Mouse (Mus musculus) embryonic facial prominence, embryonic 12.5 days (tissue): ENCODE results near the gene Sdhaf2. TPM values are rescaled to one million over a fixed set of nuclear protein-coding genes. Genes with fewer than 3 reads are reported as not detected.

Experiments
- ATAC-seq: fragments of 200-750 bp; cut with Nextera tagmentation; 2 replicates; pipeline ENCODE4 v1.8.0; 2017; ENCODE audit not compliant: insufficient number of reproducible peaks, insufficient read depth, low FRiP score, low TSS enrichment
- H3K27ac ChIP-seq: fragments of 300-500 bp; sonication (generic); 2 replicates; pipeline ENCODE4 v1.5.1; 2016; ENCODE audit warnings: mild to moderate bottlenecking
- H3K27me3 ChIP-seq: fragments of 300-500 bp; sonication (generic); 2 replicates; pipeline ENCODE4 v1.6.1; 2016; ENCODE audit warnings: mild to moderate bottlenecking, moderate library complexity
- H3K36me3 ChIP-seq: fragments of 300-500 bp; sonication (generic); 2 replicates; pipeline ENCODE4 v1.6.1; 2016; ENCODE audit warnings: mild to moderate bottlenecking
- H3K4me1 ChIP-seq: fragments of 300-500 bp; sonication (generic); 2 replicates; pipeline ENCODE4 v1.6.1; 2016
- H3K4me2 ChIP-seq: fragments of 300-500 bp; sonication (generic); replicated peaks from 2 replicates; pipeline ENCODE4 v1.6.1; 2016; ENCODE audit warnings: mild to moderate bottlenecking, moderate library complexity
- H3K4me3 ChIP-seq: fragments of 300-500 bp; sonication (generic); 2 replicates; pipeline ENCODE4 v1.5.1; 2016; ENCODE audit warnings: mild to moderate bottlenecking
- H3K9ac ChIP-seq: fragments of 300-500 bp; sonication (generic); 2 replicates; pipeline ENCODE4 v1.6.1; 2016; ENCODE audit warnings: mild to moderate bottlenecking, moderate library complexity
- H3K9me3 ChIP-seq: fragments of 300-500 bp; sonication (generic); 2 replicates; pipeline ENCODE4 v1.6.1; 2016; ENCODE audit warnings: mild to moderate bottlenecking, moderate library complexity
- WGBS: fragments of 180-500 bp; shearing (Covaris S2); methylation state at CpG from one replicate; pipeline ENCODE4 v1.1.7; 2016; 5-methylcytosine and 5-hydroxymethylcytosine counted together
- polyA plus RNA-seq: library from polyadenylated mRNA; unstranded; fragments of >200 nt; fragmentation: Nextera tagmentation; extraction: Ambion mirVana; gene quantifications from 2 replicates; pipeline ENCODE4 v1.2.1, GENCODE M21; 2016

Gene Sdhaf2
- polyA plus RNA-seq, 1 experiment from 2014 or later = 57.0 TPM

GRCm38 (mm10) chr19:10496976-10497375 is 29.0 kb downstream of the Sdhaf2 start:
- no peak for ATAC-seq
- no peak overlapping the region for H3K4me2 ChIP-seq
- peaks cover 27% of the 10 kb centered on the region for H3K36me3 ChIP-seq
- no peak overlapping the region for H3K9ac ChIP-seq
- no peaks in the 10 kb centered on the region for H3K9me3 ChIP-seq
- H3K27ac ChIP-seq = no peak overlapping the region
- no peak overlapping the region for H3K4me3 ChIP-seq
- 61% methylated on average over 2 of the region's 2 CpGs for WGBS
- H3K4me1 ChIP-seq = no peaks in the 10 kb centered on the region
- no peaks in the 10 kb centered on the region for H3K27me3 ChIP-seq

GRCm38 (mm10) chr19:10495670-10496069 is 30.3 kb downstream of the Sdhaf2 start:
- no peak overlapping the region for H3K27ac ChIP-seq
- peaks cover 15% of the 10 kb centered on the region for H3K36me3 ChIP-seq
- H3K4me2 ChIP-seq = no peak overlapping the region
- H3K4me3 ChIP-seq = no peak overlapping the region
- no peaks in the 10 kb centered on the region for H3K4me1 ChIP-seq
- no peaks in the 10 kb centered on the region for H3K27me3 ChIP-seq
- 85% methylated on average over 1 of the region's 1 CpGs for WGBS
- H3K9ac ChIP-seq = no peak overlapping the region
- H3K9me3 ChIP-seq = no peaks in the 10 kb centered on the region
- no peak for ATAC-seq

- H3K9me3 ChIP-seq = no peaks in the 10 kb centered on the region
Measured at GRCm38 (mm10) chr19:10486264-10486738, 39.6 kb downstream of the Sdhaf2 start.

GRCm38 (mm10) chr19:10482703-10483102 is 43.2 kb downstream of the Sdhaf2 start, which contains the start of gene Ppp1r32:
Gene Ppp1r32 (minus strand): TSS chr19:10482928.
- Histone ChIP-seq H3K4me1 (0 out of 2 replicates have a peak, but pooled peaks cover 4% of the 10 kb centered on the region), H3K27ac (no peak within 1 kb of the TSS), H3K4me3 (no peak within 1 kb of the TSS), H3K9ac (no peak within 1 kb of the TSS), H3K27me3 (no peaks in the 10 kb centered on the region), H3K9me3 (no peaks in the 10 kb centered on the region), H3K36me3 (no peaks in the 10 kb centered on the region), H3K4me2 (no peak within 1 kb of the TSS)
- 37% methylated on average over 6 of the region's 6 CpGs for WGBS
- no peak; the same call in 1 of the 2 replicates for ATAC-seq

More at GRCm38 (mm10) chr19:10486264-10486738, 39.6 kb downstream of the Sdhaf2 start:
- no peak overlapping the region for H3K4me2 ChIP-seq
- H3K9ac ChIP-seq = no peak overlapping the region
- no peaks in the 10 kb centered on the region for H3K36me3 ChIP-seq
- H3K27me3 ChIP-seq = no peaks in the 10 kb centered on the region
- no peak overlapping the region for H3K27ac ChIP-seq
- 0 out of 2 replicates have a peak, but pooled peaks cover 4% of the 10 kb centered on the region for H3K4me1 ChIP-seq
- H3K4me3 ChIP-seq = no peak overlapping the region
- peak; percentile 58 for ATAC-seq
- 21% methylated on average over 9 of the region's 9 CpGs for WGBS

- H3K27me3 ChIP-seq = no peaks in the 10 kb centered on the region
- H3K4me2 ChIP-seq = no peak overlapping the region
- H3K9ac ChIP-seq = no peak overlapping the region
- no peak for ATAC-seq
- 0 out of 2 replicates have a peak, but pooled peaks cover 4% of the 10 kb centered on the region for H3K4me1 ChIP-seq
- H3K4me3 ChIP-seq = no peak overlapping the region
- 55% methylated on average over 4 of the region's 4 CpGs for WGBS
- no peaks in the 10 kb centered on the region for H3K9me3 ChIP-seq
- no peaks in the 10 kb centered on the region for H3K36me3 ChIP-seq
- H3K27ac ChIP-seq = no peak overlapping the region
Measured at GRCm38 (mm10) chr19:10479541-10479940, 46.4 kb downstream of the Sdhaf2 start.

- Histone ChIP-seq H3K9me3 (no peaks in the 10 kb centered on the region), H3K4me3 (no peak overlapping the region), H3K4me1 (no peaks in the 10 kb centered on the region), H3K36me3 (no peaks in the 10 kb centered on the region), H3K9ac (no peak overlapping the region), H3K4me2 (no peak overlapping the region), H3K27ac (no peak overlapping the region), H3K27me3 (no peaks in the 10 kb centered on the region)
- ATAC-seq = no peak
- WGBS = 21% methylated on average over 6 of the region's 6 CpGs
Measured at GRCm38 (mm10) chr19:10473779-10474178, 52.2 kb downstream of the Sdhaf2 start.

GRCm38 (mm10) chr19:10472958-10473357 is 53.0 kb downstream of the Sdhaf2 start:
- no peaks in the 10 kb centered on the region for H3K27me3 ChIP-seq
- no peak overlapping the region for H3K27ac ChIP-seq
- no peaks in the 10 kb centered on the region for H3K36me3 ChIP-seq
- 59% methylated on average over 3 of the region's 3 CpGs for whole genome bisulfite sequencing
- H3K4me1 ChIP-seq = no peaks in the 10 kb centered on the region
- H3K9me3 ChIP-seq = no peaks in the 10 kb centered on the region
- no peak overlapping the region for H3K9ac ChIP-seq
- H3K4me2 ChIP-seq = no peak overlapping the region
- H3K4me3 ChIP-seq = no peak overlapping the region
- no peak for ATAC-seq

GRCm38 (mm10) chr19:10469171-10469658 is 56.7 kb downstream of the Sdhaf2 start:
- Histone ChIP-seq H3K4me2 (no peak overlapping the region), H3K36me3 (no peaks in the 10 kb centered on the region), H3K9me3 (no peaks in the 10 kb centered on the region), H3K4me1 (no peaks in the 10 kb centered on the region), H3K27me3 (no peaks in the 10 kb centered on the region), H3K4me3 (no peak overlapping the region), H3K27ac (no peak overlapping the region), H3K9ac (no peak overlapping the region)
- 54% methylated on average over 8 of the region's 8 CpGs for WGBS
- no peak for ATAC-seq

GRCm38 (mm10) chr19:10464427-10464826 is 61.5 kb downstream of the Sdhaf2 start:
- Histone ChIP-seq H3K27ac (no peak overlapping the region), H3K9me3 (no peaks in the 10 kb centered on the region), H3K4me3 (no peak overlapping the region), H3K36me3 (no peaks in the 10 kb centered on the region), H3K4me2 (no peak overlapping the region), H3K9ac (no peak overlapping the region), H3K27me3 (peaks cover 28% of the 10 kb centered on the region), H3K4me1 (no peaks in the 10 kb centered on the region)
- 10% methylated on average over 4 of the region's 4 CpGs for WGBS
- no peak for ATAC-seq

- 44% methylated on average over 7 of the region's 7 CpGs for WGBS
- Histone ChIP-seq H3K4me3 (no peak overlapping the region), H3K36me3 (no peaks in the 10 kb centered on the region), H3K27me3 (peaks cover 55% of the 10 kb centered on the region), H3K4me2 (no peak overlapping the region), H3K9me3 (no peaks in the 10 kb centered on the region), H3K27ac (no peak overlapping the region), H3K9ac (no peak overlapping the region), H3K4me1 (0 out of 2 replicates have a peak, but pooled peaks cover 8% of the 10 kb centered on the region)
- ATAC-seq = no peak
Measured at GRCm38 (mm10) chr19:10461584-10461983, 64.4 kb downstream of the Sdhaf2 start.

- H3K4me1 ChIP-seq = 0 out of 2 replicates have a peak, but pooled peaks cover 8% of the 10 kb centered on the region
- H3K4me3 ChIP-seq = no peak overlapping the region
- H3K27me3 ChIP-seq = peaks cover 72% of the 10 kb centered on the region
Measured at GRCm38 (mm10) chr19:10459907-10460306, 66.0 kb downstream of the Sdhaf2 start.

GRCm38 (mm10) chr19:10458096-10458495 is 67.8 kb downstream of the Sdhaf2 start:
- Histone ChIP-seq H3K27ac (no peak overlapping the region), H3K4me2 (peak overlapping the region; percentile 91; the same call in 1 of the 2 replicates), H3K9me3 (no peaks in the 10 kb centered on the region), H3K4me1 (0 out of 2 replicates have a peak, but pooled peaks cover 8% of the 10 kb centered on the region), H3K36me3 (no peaks in the 10 kb centered on the region), H3K9ac (no peak overlapping the region), H3K4me3 (peak overlapping the region; percentile 48; the same call in 1 of the 2 replicates), H3K27me3 (peaks cover 87% of the 10 kb centered on the region)
- 32% methylated on average over 8 of the region's 8 CpGs for WGBS
- ATAC-seq = no peak; the same call in 1 of the 2 replicates

More at GRCm38 (mm10) chr19:10459907-10460306, 66.0 kb downstream of the Sdhaf2 start:
- no peak overlapping the region for H3K27ac ChIP-seq
- H3K36me3 ChIP-seq = no peaks in the 10 kb centered on the region
- H3K9ac ChIP-seq = no peak overlapping the region
- no peak overlapping the region for H3K4me2 ChIP-seq
- no peaks in the 10 kb centered on the region for H3K9me3 ChIP-seq
- WGBS = 35% methylated on average over 11 of the region's 11 CpGs
- ATAC-seq = no peak
